Mouse (Mus musculus): Measurements from ENCODE around the gene Coa7. TPM values are rescaled to one million over a fixed set of nuclear protein-coding genes. Genes with fewer than 3 reads are reported as not detected.
"Not testable (repeated sequence)": the region's sequence is repeated elsewhere in the genome, so short reads cannot be mapped to it uniquely, and the experiment has no call there.

Coa7 gene
- polyA plus RNA-seq, 1 experiment from 2014 or later: 49.0 TPM

GRCm38 (mm10) chr4:108348256-108348875 is 20.4 kb downstream of the Coa7 start:
- Histone ChIP-seq H3K9me3 (no peaks in the 10 kb centered on the region), H3K4me3 (replicated peaks) (no peak overlapping the region), H3K9ac (no peak overlapping the region), H3K4me1 (peaks cover 51% of the 10 kb centered on the region), H3K27me3 (no peaks in the 10 kb centered on the region), H3K36me3 (replicated peaks) (no peaks in the 10 kb centered on the region), H3K4me2 (no peak overlapping the region), H3K27ac (no peak overlapping the region)
- 82% methylated on average over 5 of the region's 5 CpGs for WGBS
- no peak for ATAC-seq (ENCODE audit: low FRiP score)

- no peak overlapping the region for H3K9ac ChIP-seq
- 81% methylated on average over 3 of the region's 3 CpGs for WGBS
- no peak overlapping the region for H3K4me3 ChIP-seq (replicated peaks)
- 0 out of 2 replicates have a peak overlapping the region, but pooled peaks have one; percentile 42 for H3K27ac ChIP-seq
- peaks cover 51% of the 10 kb centered on the region for H3K4me1 ChIP-seq
- no peaks in the 10 kb centered on the region for H3K27me3 ChIP-seq
- H3K36me3 ChIP-seq (replicated peaks): no peaks in the 10 kb centered on the region
- ATAC-seq (ENCODE audit: low FRiP score): no peak
- H3K9me3 ChIP-seq: no peaks in the 10 kb centered on the region
- no peak overlapping the region for H3K4me2 ChIP-seq
These were observed 21.1 kb downstream of the Coa7 start for GRCm38 (mm10) chr4:108349064-108349463.

GRCm38 (mm10) chr4:108349836-108350547 is 22.1 kb downstream of the Coa7 start:
- peaks cover 42% of the 10 kb centered on the region for H3K4me1 ChIP-seq
- ATAC-seq (ENCODE audit: low FRiP score): no peak

GRCm38 (mm10) chr4:108350819-108351218 is 22.9 kb downstream of the Coa7 start:
- Histone ChIP-seq H3K9me3 (no peaks in the 10 kb centered on the region), H3K27me3 (no peaks in the 10 kb centered on the region), H3K4me2 (0 out of 2 replicates have a peak overlapping the region, but pooled peaks have one; percentile 13), H3K9ac (no peak overlapping the region; the same call in 1 of the 2 replicates), H3K27ac (peak overlapping the region; percentile 86), H3K4me1 (peaks cover 34% of the 10 kb centered on the region), H3K4me3 (replicated peaks) (no peak overlapping the region), H3K36me3 (replicated peaks) (no peaks in the 10 kb centered on the region)
- peak; percentile 87 for ATAC-seq (ENCODE audit: low FRiP score)
- 7% methylated on average over 8 of the region's 8 CpGs for WGBS

More at GRCm38 (mm10) chr4:108349836-108350547, 22.1 kb downstream of the Coa7 start:
- H3K27me3 ChIP-seq: no peaks in the 10 kb centered on the region
- no peak overlapping the region for H3K4me2 ChIP-seq
- H3K4me3 ChIP-seq (replicated peaks): no peak overlapping the region
- H3K9ac ChIP-seq: no peak overlapping the region
- peak overlapping the region; percentile 86; the same call in 1 of the 2 replicates for H3K27ac ChIP-seq
- H3K36me3 ChIP-seq (replicated peaks): no peaks in the 10 kb centered on the region
- no peaks in the 10 kb centered on the region for H3K9me3 ChIP-seq
- WGBS: 40% methylated on average over 8 of the region's 8 CpGs

GRCm38 (mm10) chr4:108353591-108353990 is 25.7 kb downstream of the Coa7 start:
- ATAC-seq (ENCODE audit: low FRiP score): not testable (repeated sequence)
- peaks cover 31% of the 10 kb centered on the region for H3K4me1 ChIP-seq

GRCm38 (mm10) chr4:108357458-108357857 is 29.5 kb downstream of the Coa7 start:
- Histone ChIP-seq H3K27ac (no peak overlapping the region), H3K4me2 (no peak overlapping the region)

More at GRCm38 (mm10) chr4:108353591-108353990, 25.7 kb downstream of the Coa7 start:
- not testable (repeated sequence) for H3K4me2 ChIP-seq; H3K4me3 ChIP-seq (replicated peaks); H3K27me3 ChIP-seq; H3K27ac ChIP-seq; H3K9ac ChIP-seq; H3K36me3 ChIP-seq (replicated peaks); H3K9me3 ChIP-seq

GRCm38 (mm10) chr4:108358498-108358897 is 30.6 kb downstream of the Coa7 start:
- Histone ChIP-seq H3K9ac (no peak overlapping the region), H3K4me1 (peaks cover 54% of the 10 kb centered on the region), H3K27me3 (no peaks in the 10 kb centered on the region), H3K9me3 (no peaks in the 10 kb centered on the region), H3K27ac (peak overlapping the region; percentile 95; the same call in 1 of the 2 replicates), H3K36me3 (replicated peaks) (no peaks in the 10 kb centered on the region), H3K4me3 (replicated peaks) (no peak overlapping the region), H3K4me2 (no peak overlapping the region)
- ATAC-seq (ENCODE audit: low FRiP score): no peak
- WGBS: 10% methylated on average over 4 of the region's 4 CpGs

More at GRCm38 (mm10) chr4:108357458-108357857, 29.5 kb downstream of the Coa7 start:
- Histone ChIP-seq H3K36me3 (replicated peaks) (no peaks in the 10 kb centered on the region), H3K27me3 (no peaks in the 10 kb centered on the region), H3K4me1 (peaks cover 44% of the 10 kb centered on the region), H3K4me3 (replicated peaks) (no peak overlapping the region), H3K9ac (no peak overlapping the region), H3K9me3 (no peaks in the 10 kb centered on the region)
- ATAC-seq (ENCODE audit: low FRiP score): no peak
- WGBS: 96% methylated on average over 8 of the region's 8 CpGs

GRCm38 (mm10) chr4:108360136-108361055 is 32.5 kb downstream of the Coa7 start:
- H3K9me3 ChIP-seq: no peaks in the 10 kb centered on the region
- 4% methylated on average over 28 of the region's 28 CpGs for WGBS
- H3K9ac ChIP-seq: peak overlapping the region; percentile 3; the same call in 1 of the 2 replicates
- ATAC-seq (ENCODE audit: low FRiP score): peak; percentile 85
- H3K4me1 ChIP-seq: peaks cover 62% of the 10 kb centered on the region
- H3K4me2 ChIP-seq: peak overlapping the region; percentile 47
- H3K27me3 ChIP-seq: no peaks in the 10 kb centered on the region
- no peaks in the 10 kb centered on the region for H3K36me3 ChIP-seq (replicated peaks)
- H3K27ac ChIP-seq: peak overlapping the region; percentile 95
- peak overlapping the region; percentile 12; the same call in 1 of the 2 replicates for H3K4me3 ChIP-seq (replicated peaks)

- Histone ChIP-seq H3K9ac (peak overlapping the region; percentile 9), H3K4me2 (peak overlapping the region; percentile 43), H3K27ac (peak overlapping the region; percentile 94), H3K36me3 (replicated peaks) (no peaks in the 10 kb centered on the region), H3K4me1 (peaks cover 62% of the 10 kb centered on the region), H3K4me3 (replicated peaks) (peak overlapping the region; percentile 16; the same call in 1 of the 2 replicates), H3K9me3 (no peaks in the 10 kb centered on the region), H3K27me3 (no peaks in the 10 kb centered on the region)
- 1% methylated on average over 18 of the region's 18 CpGs for WGBS
- ATAC-seq (ENCODE audit: low FRiP score): peak; percentile 76
These were observed 34.7 kb downstream of the Coa7 start for GRCm38 (mm10) chr4:108362321-108363261.

GRCm38 (mm10) chr4:108363355-108364110 is 35.6 kb downstream of the Coa7 start:
- ATAC-seq (ENCODE audit: low FRiP score): no peak
- WGBS: 9% methylated on average over 7 of the region's 7 CpGs
- H3K9me3 ChIP-seq: no peaks in the 10 kb centered on the region
- no peaks in the 10 kb centered on the region for H3K36me3 ChIP-seq (replicated peaks)
- peaks cover 55% of the 10 kb centered on the region for H3K4me1 ChIP-seq
- no peak overlapping the region; the same call in 1 of the 2 replicates for H3K9ac ChIP-seq
- H3K27ac ChIP-seq: peak overlapping the region; percentile 94
- H3K4me3 ChIP-seq (replicated peaks): no peak overlapping the region
- no peaks in the 10 kb centered on the region for H3K27me3 ChIP-seq
- peak overlapping the region; percentile 43 for H3K4me2 ChIP-seq
